Mouse (Mus musculus) heart, adult 2 months (tissue): ENCODE results near the gene Fdxacb1.

ENCODE experiments used
- CTCF ChIP-seq: fragments of 200-600 bp; IDR thresholded peaks from 2 replicates; pipeline ENCODE4 v1.8.1; 2022; ENCODE audit warnings: antibody characterized with exemption, mild to moderate bottlenecking, moderate library complexity
- EP300 ChIP-seq: fragments of 200-500 bp; IDR thresholded peaks from 2 replicates; pipeline ENCODE4 v1.6.1; 2011; ENCODE audit warnings: low read depth, low read length, control low read depth; ENCODE audit not compliant: insufficient read depth

GRCm38 (mm10) chr9:50776162-50776760 lies 8.2 kb downstream of the Fdxacb1 start:
- no peak for TF ChIP-seq EP300
- no peak for TF ChIP-seq CTCF
